8 mouse cellular contexts compared by ENCODE assay signal in the genomic region with DNA sequence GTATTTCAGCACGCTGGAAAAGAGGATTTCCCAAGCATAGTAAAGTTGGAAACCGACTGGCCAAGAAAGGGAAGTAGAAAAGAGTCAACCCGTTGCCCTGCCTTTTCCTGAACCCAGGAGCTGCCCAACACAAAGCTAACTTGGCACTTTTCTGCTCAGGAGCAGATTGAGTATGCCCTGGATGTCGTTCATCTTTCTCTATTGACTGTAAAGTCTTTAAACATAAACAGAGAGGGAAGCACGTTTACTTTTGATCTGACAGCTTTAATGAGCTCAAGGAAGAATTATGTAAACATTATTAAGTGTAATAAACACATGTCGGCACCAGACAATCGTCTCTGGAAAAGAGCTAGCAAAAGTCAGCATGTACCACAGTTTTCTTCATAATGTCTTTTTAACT.
DNase-seq lines count a peak whose midpoint lies in the region; ATAC-seq lines count a peak whose summit lies in the region.

No protein-coding gene starts in this region.

- H3K27ac ChIP-seq in heart, embryonic 13.5 days (replicated peaks): no peak overlapping the region
- no peak overlapping the region for H3K27ac ChIP-seq in embryonic facial prominence, embryonic 15.5 days (replicated peaks)
- no peak overlapping the region for H3K27ac ChIP-seq in limb, embryonic 10.5 days
- no peak overlapping the region for H3K27ac ChIP-seq in midbrain, embryonic 12.5 days (replicated peaks)

- 31% methylated on average over 7 of the region's 7 CpGs for WGBS in heart, embryonic 13.5 days
- 21% methylated on average over 7 of the region's 7 CpGs for WGBS in embryonic facial prominence, embryonic 15.5 days
- 10% methylated on average over 7 of the region's 7 CpGs for WGBS in limb, embryonic 10.5 days
- 41% methylated on average over 7 of the region's 7 CpGs for WGBS in midbrain, embryonic 12.5 days

- peaks cover 12% of the 10 kb centered on the region for H3K4me1 ChIP-seq in heart, embryonic 13.5 days
- H3K4me1 ChIP-seq in embryonic facial prominence, embryonic 15.5 days: peaks cover 11% of the 10 kb centered on the region
- H3K4me1 ChIP-seq in limb, embryonic 10.5 days: peaks cover 23% of the 10 kb centered on the region
- H3K4me1 ChIP-seq in midbrain, embryonic 12.5 days: peaks cover 8% of the 10 kb centered on the region; the same call in 1 of the 2 replicates

- DNase-seq in heart, adult 18-20 months: no peak
- no peak for DNase-seq in limb, embryonic 10.5 days (ENCODE audit: low spot score)
- no peak for DNase-seq in urinary bladder, postnatal 10 days (ENCODE audit: low spot score)
- DNase-seq in gastrocnemius, postnatal 10 days: no peak
- no peak for DNase-seq in right cerebral cortex, adult 2 months (ENCODE audit: low spot score in 2 of 2)

- H3K36me3 ChIP-seq in heart, embryonic 13.5 days: no peaks in the 10 kb centered on the region
- no peaks in the 10 kb centered on the region for H3K36me3 ChIP-seq in embryonic facial prominence, embryonic 15.5 days
- H3K36me3 ChIP-seq in limb, embryonic 10.5 days: no peaks in the 10 kb centered on the region
- no peaks in the 10 kb centered on the region for H3K36me3 ChIP-seq in midbrain, embryonic 12.5 days

- 0 out of 2 replicates have a peak overlapping the region, but pooled peaks have one; percentile 77 for H3K9ac ChIP-seq in heart, embryonic 13.5 days
- no peak overlapping the region for H3K9ac ChIP-seq in embryonic facial prominence, embryonic 15.5 days
- H3K9ac ChIP-seq in midbrain, embryonic 12.5 days (replicated peaks): no peak overlapping the region

- ATAC-seq in heart, embryonic 13.5 days (ENCODE audit: extremely low read depth, insufficient number of reproducible peaks, low FRiP score, low TSS enrichment): no peak
- ATAC-seq in embryonic facial prominence, embryonic 15.5 days (ENCODE audit: insufficient number of reproducible peaks, low FRiP score, low TSS enrichment, low read depth): no peak
- no peak for ATAC-seq in midbrain, embryonic 12.5 days (ENCODE audit: low FRiP score, low read depth)

- peaks cover 26% of the 10 kb centered on the region for H3K27me3 ChIP-seq in heart, embryonic 13.5 days (replicated peaks)
- H3K27me3 ChIP-seq in embryonic facial prominence, embryonic 15.5 days: peaks cover 11% of the 10 kb centered on the region
- H3K27me3 ChIP-seq in limb, embryonic 10.5 days (ENCODE audit: low read depth, poor library complexity, severe bottlenecking): peaks cover 19% of the 10 kb centered on the region
- H3K27me3 ChIP-seq in midbrain, embryonic 12.5 days: peaks cover 15% of the 10 kb centered on the region

- peak overlapping the region; percentile 58 for H3K4me3 ChIP-seq in heart, embryonic 13.5 days
- peak overlapping the region; percentile 49 for H3K4me3 ChIP-seq in embryonic facial prominence, embryonic 15.5 days (replicated peaks)
- H3K4me3 ChIP-seq in limb, embryonic 10.5 days: peak overlapping the region; percentile 62
- H3K4me3 ChIP-seq in midbrain, embryonic 12.5 days: peak overlapping the region; percentile 53

- H3K9me3 ChIP-seq in heart, embryonic 13.5 days: no peaks in the 10 kb centered on the region
- H3K9me3 ChIP-seq in embryonic facial prominence, embryonic 15.5 days (replicated peaks): no peaks in the 10 kb centered on the region
- H3K9me3 ChIP-seq in limb, embryonic 10.5 days (replicated peaks): no peaks in the 10 kb centered on the region
- no peaks in the 10 kb centered on the region for H3K9me3 ChIP-seq in midbrain, embryonic 12.5 days

- H3K4me2 ChIP-seq in heart, embryonic 13.5 days: peak overlapping the region; percentile 92
- H3K4me2 ChIP-seq in embryonic facial prominence, embryonic 15.5 days (replicated peaks): peak overlapping the region; percentile 84
- peak overlapping the region; percentile 77 for H3K4me2 ChIP-seq in midbrain, embryonic 12.5 days (replicated peaks)
